Mouse (Mus musculus): Measurements from ENCODE around the gene Itih2. TPM values are rescaled to one million over a fixed set of nuclear protein-coding genes. Genes with fewer than 3 reads are reported as not detected.
A peak's percentile ranks its signal among the peaks of the same experiment; 100 is the strongest.

Gene Itih2
- polyA plus RNA-seq, 1 experiment from 2014 or later, result 2.1 TPM

- Histone ChIP-seq H3K27ac (ENCODE audit: low read length) (no peak overlapping the region), H3K4me2 (ENCODE audit: low read length) (no peak overlapping the region), H3K27me3 (replicated peaks; ENCODE audit: control insufficient read depth, insufficient read depth, low read length) (no peaks in the 10 kb centered on the region), H3K9me3 (ENCODE audit: control insufficient read depth, low read length) (no peaks in the 10 kb centered on the region), H3K9ac (replicated peaks; ENCODE audit: low read depth, low read length) (no peak overlapping the region), H3K4me1 (replicated peaks; ENCODE audit: control insufficient read depth, insufficient read depth, low read length) (no peaks in the 10 kb centered on the region), H3K36me3 (ENCODE audit: control insufficient read depth, insufficient read depth) (no peaks in the 10 kb centered on the region), H3K4me3 (replicated peaks; ENCODE audit: low read length) (no peak overlapping the region)
- WGBS, result 57% methylated on average over 8 of the region's 8 CpGs
- 0 out of 2 replicates have a peak, but pooled peaks have one; percentile 45 for ATAC-seq
Measured at GRCm38 (mm10) chr2:10147176-10147575, 16.0 kb upstream of the Itih2 start.

- ATAC-seq, result no peak
- Histone ChIP-seq H3K9me3 (ENCODE audit: control insufficient read depth, low read length) (no peaks in the 10 kb centered on the region), H3K4me1 (replicated peaks; ENCODE audit: control insufficient read depth, insufficient read depth, low read length) (no peaks in the 10 kb centered on the region), H3K4me3 (replicated peaks; ENCODE audit: low read length) (no peak overlapping the region), H3K27ac (ENCODE audit: low read length) (no peak overlapping the region), H3K9ac (replicated peaks; ENCODE audit: low read depth, low read length) (no peak overlapping the region), H3K4me2 (ENCODE audit: low read length) (no peak overlapping the region), H3K27me3 (replicated peaks; ENCODE audit: control insufficient read depth, insufficient read depth, low read length) (no peaks in the 10 kb centered on the region), H3K36me3 (ENCODE audit: control insufficient read depth, insufficient read depth) (no peaks in the 10 kb centered on the region)
- WGBS, result 82% methylated on average over 6 of the region's 6 CpGs
Measured at GRCm38 (mm10) chr2:10145514-10145913, 14.3 kb upstream of the Itih2 start.

GRCm38 (mm10) chr2:10142472-10143454, 11.6 kb upstream of the Itih2 start:
- 39% methylated on average over 8 of the region's 8 CpGs for WGBS
- no peak overlapping the region for H3K27ac ChIP-seq (ENCODE audit: low read length)
- H3K9ac ChIP-seq (replicated peaks; ENCODE audit: low read depth, low read length), result no peak overlapping the region
- H3K4me2 ChIP-seq (ENCODE audit: low read length), result no peak overlapping the region
- no peaks in the 10 kb centered on the region for H3K4me1 ChIP-seq (replicated peaks; ENCODE audit: control insufficient read depth, insufficient read depth, low read length)
- no peaks in the 10 kb centered on the region for H3K27me3 ChIP-seq (replicated peaks; ENCODE audit: control insufficient read depth, insufficient read depth, low read length)
- ATAC-seq, result peak; percentile 73
- H3K36me3 ChIP-seq (ENCODE audit: control insufficient read depth, insufficient read depth), result no peaks in the 10 kb centered on the region
- H3K4me3 ChIP-seq (replicated peaks; ENCODE audit: low read length), result no peak overlapping the region
- no peaks in the 10 kb centered on the region for H3K9me3 ChIP-seq (ENCODE audit: control insufficient read depth, low read length)

- WGBS, result 72% methylated on average over 5 of the region's 5 CpGs
- Histone ChIP-seq H3K4me3 (replicated peaks; ENCODE audit: low read length) (no peak overlapping the region), H3K36me3 (ENCODE audit: control insufficient read depth, insufficient read depth) (no peaks in the 10 kb centered on the region), H3K9me3 (ENCODE audit: control insufficient read depth, low read length) (no peaks in the 10 kb centered on the region), H3K4me2 (ENCODE audit: low read length) (no peak overlapping the region), H3K27ac (ENCODE audit: low read length) (no peak overlapping the region), H3K27me3 (replicated peaks; ENCODE audit: control insufficient read depth, insufficient read depth, low read length) (no peaks in the 10 kb centered on the region), H3K9ac (replicated peaks; ENCODE audit: low read depth, low read length) (no peak overlapping the region), H3K4me1 (replicated peaks; ENCODE audit: control insufficient read depth, insufficient read depth, low read length) (no peaks in the 10 kb centered on the region)
- ATAC-seq, result no peak
Measured at GRCm38 (mm10) chr2:10140456-10140855, 9.3 kb upstream of the Itih2 start.

GRCm38 (mm10) chr2:10137320-10137719, 6.1 kb upstream of the Itih2 start:
- H3K27ac ChIP-seq (ENCODE audit: low read length), result no peak overlapping the region
- 83% methylated on average over 2 of the region's 2 CpGs for WGBS

GRCm38 (mm10) chr2:10133941-10134340, 2.7 kb upstream of the Itih2 start:
- 87% methylated on average over 6 of the region's 6 CpGs for WGBS
- H3K27ac ChIP-seq (ENCODE audit: low read length), result no peak overlapping the region
- H3K4me2 ChIP-seq (ENCODE audit: low read length), result no peak overlapping the region
- no peaks in the 10 kb centered on the region for H3K36me3 ChIP-seq (ENCODE audit: control insufficient read depth, insufficient read depth)
- no peak overlapping the region for H3K4me3 ChIP-seq (replicated peaks; ENCODE audit: low read length)
- H3K27me3 ChIP-seq (replicated peaks; ENCODE audit: control insufficient read depth, insufficient read depth, low read length), result no peaks in the 10 kb centered on the region
- no peak overlapping the region for H3K9ac ChIP-seq (replicated peaks; ENCODE audit: low read depth, low read length)
- no peak for ATAC-seq
- no peaks in the 10 kb centered on the region for H3K9me3 ChIP-seq (ENCODE audit: control insufficient read depth, low read length)
- no peaks in the 10 kb centered on the region for H3K4me1 ChIP-seq (replicated peaks; ENCODE audit: control insufficient read depth, insufficient read depth, low read length)

More at GRCm38 (mm10) chr2:10137320-10137719, 6.1 kb upstream of the Itih2 start:
- Histone ChIP-seq H3K27me3 (replicated peaks; ENCODE audit: control insufficient read depth, insufficient read depth, low read length) (no peaks in the 10 kb centered on the region), H3K9ac (replicated peaks; ENCODE audit: low read depth, low read length) (no peak overlapping the region), H3K4me2 (ENCODE audit: low read length) (no peak overlapping the region), H3K4me3 (replicated peaks; ENCODE audit: low read length) (no peak overlapping the region), H3K36me3 (ENCODE audit: control insufficient read depth, insufficient read depth) (no peaks in the 10 kb centered on the region), H3K4me1 (replicated peaks; ENCODE audit: control insufficient read depth, insufficient read depth, low read length) (no peaks in the 10 kb centered on the region), H3K9me3 (ENCODE audit: control insufficient read depth, low read length) (no peaks in the 10 kb centered on the region)
- ATAC-seq, result no peak

- Histone ChIP-seq H3K36me3 (ENCODE audit: control insufficient read depth, insufficient read depth) (no peaks in the 10 kb centered on the region), H3K9me3 (ENCODE audit: control insufficient read depth, low read length) (no peaks in the 10 kb centered on the region), H3K4me3 (replicated peaks; ENCODE audit: low read length) (no peak overlapping the region), H3K4me1 (replicated peaks; ENCODE audit: control insufficient read depth, insufficient read depth, low read length) (no peaks in the 10 kb centered on the region), H3K27me3 (replicated peaks; ENCODE audit: control insufficient read depth, insufficient read depth, low read length) (no peaks in the 10 kb centered on the region), H3K9ac (replicated peaks; ENCODE audit: low read depth, low read length) (no peak overlapping the region), H3K27ac (ENCODE audit: low read length) (no peak overlapping the region), H3K4me2 (ENCODE audit: low read length) (no peak overlapping the region)
- WGBS, result 42% methylated on average over 1 of the region's 1 CpGs
- peak; percentile 50 for ATAC-seq
Measured at GRCm38 (mm10) chr2:10132128-10132527, 932 bp upstream of the Itih2 start.

GRCm38 (mm10) chr2:10130341-10130990, 730 bp downstream of the Itih2 start:
- Histone ChIP-seq H3K9me3 (ENCODE audit: control insufficient read depth, low read length) (no peaks in the 10 kb centered on the region), H3K4me1 (replicated peaks; ENCODE audit: control insufficient read depth, insufficient read depth, low read length) (no peaks in the 10 kb centered on the region), H3K4me3 (replicated peaks; ENCODE audit: low read length) (no peak overlapping the region), H3K27me3 (replicated peaks; ENCODE audit: control insufficient read depth, insufficient read depth, low read length) (no peaks in the 10 kb centered on the region), H3K36me3 (ENCODE audit: control insufficient read depth, insufficient read depth) (no peaks in the 10 kb centered on the region), H3K4me2 (ENCODE audit: low read length) (no peak overlapping the region), H3K27ac (ENCODE audit: low read length) (no peak overlapping the region), H3K9ac (replicated peaks; ENCODE audit: low read depth, low read length) (no peak overlapping the region)
- 75% methylated on average over 8 of the region's 8 CpGs for WGBS
- ATAC-seq, result no peak

- no peaks in the 10 kb centered on the region for H3K27me3 ChIP-seq (replicated peaks; ENCODE audit: control insufficient read depth, insufficient read depth, low read length)
- ATAC-seq, result no peak
Measured at GRCm38 (mm10) chr2:10128571-10128970, 2.6 kb downstream of the Itih2 start.

More at GRCm38 (mm10) chr2:10128571-10128970, 2.6 kb downstream of the Itih2 start:
- no peak overlapping the region for H3K27ac ChIP-seq (ENCODE audit: low read length)
- no peak overlapping the region for H3K4me3 ChIP-seq (replicated peaks; ENCODE audit: low read length)
- H3K9me3 ChIP-seq (ENCODE audit: control insufficient read depth, low read length), result no peaks in the 10 kb centered on the region
- H3K4me2 ChIP-seq (ENCODE audit: low read length), result no peak overlapping the region
- H3K9ac ChIP-seq (replicated peaks; ENCODE audit: low read depth, low read length), result no peak overlapping the region
- H3K4me1 ChIP-seq (replicated peaks; ENCODE audit: control insufficient read depth, insufficient read depth, low read length), result no peaks in the 10 kb centered on the region
- H3K36me3 ChIP-seq (ENCODE audit: control insufficient read depth, insufficient read depth), result no peaks in the 10 kb centered on the region
- 81% methylated on average over 4 of the region's 4 CpGs for WGBS

All from forebrain, embryonic 16.5 days (tissue).